Mouse (Mus musculus) cerebellum, adult 8-10 months (tissue): ENCODE measurements around the gene Olfr1366.
A peak's percentile ranks its signal among the peaks of the same experiment; 100 is the strongest.
"Not testable (repeated sequence)": the region's sequence is repeated elsewhere in the genome, so short reads cannot be mapped to it uniquely, and the experiment has no call there.

Experiments
- DNase-seq: peaks from one replicate; pipeline ENCODE4 v3.0.0; 2022

Olfr1366 gene

DNA sequence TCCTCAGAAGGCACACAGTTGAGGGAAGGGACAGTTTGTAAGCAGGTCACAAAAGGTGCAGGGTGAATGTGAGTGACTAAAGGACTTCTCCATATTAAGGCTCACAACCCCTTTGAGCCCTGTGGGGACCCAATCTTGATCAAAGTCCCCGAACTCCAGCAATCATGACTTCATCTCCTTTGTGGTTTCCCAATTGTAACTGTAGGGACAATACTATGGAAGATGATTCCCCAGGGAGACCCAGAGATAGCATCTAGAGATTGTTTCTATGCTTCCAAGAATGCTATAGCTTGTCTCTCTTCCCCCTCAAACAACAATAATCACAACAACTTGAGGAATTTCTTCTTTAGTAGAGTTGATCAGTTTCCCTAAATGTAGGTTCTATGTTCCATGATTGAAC, at the start of gene Olfr1366:
Gene Olfr1366, minus strand, starts transcription at position 101 of the 400 bp plus-strand sequence.
- no peak for DNase-seq

DNA sequence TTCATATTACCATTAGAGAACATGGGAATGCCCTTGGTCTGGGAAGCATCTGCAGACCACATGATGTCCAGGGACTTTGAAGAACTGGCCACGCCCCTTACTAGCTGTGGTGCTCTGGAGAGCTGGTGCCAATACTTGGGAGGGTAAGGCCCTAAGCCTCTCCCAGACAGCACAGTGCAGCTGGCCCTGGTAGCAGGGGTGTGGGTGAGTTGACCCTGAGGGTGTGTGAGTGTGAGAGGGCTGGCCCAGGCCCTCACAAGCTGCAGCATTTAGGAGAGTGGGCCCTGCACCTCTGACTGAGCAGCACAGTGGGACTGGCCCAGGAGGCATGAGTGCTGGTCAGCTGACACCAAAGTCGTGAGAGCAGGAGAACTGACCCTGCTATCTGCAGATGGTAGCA, 49.0 kb upstream of the Olfr1366 start:
- no peak for DNase-seq

DNA sequence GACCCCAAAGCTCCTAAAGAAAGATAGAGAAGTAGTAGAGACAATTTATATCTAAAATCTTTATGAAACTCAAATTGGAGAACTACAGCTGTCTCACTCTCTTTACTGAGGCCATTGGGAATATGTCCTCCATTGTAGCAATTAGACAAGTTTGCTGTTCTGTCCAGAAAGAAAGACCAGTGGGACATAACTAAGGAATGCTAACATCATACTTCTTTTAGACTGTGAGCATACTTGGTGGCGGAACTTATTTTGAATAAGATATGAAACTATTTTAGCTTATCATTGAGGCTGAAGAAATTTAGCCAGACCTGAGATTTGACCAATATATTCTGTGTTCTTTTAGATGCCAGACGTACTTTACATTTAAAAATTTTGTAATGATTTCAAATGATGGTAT, 39.1 kb upstream of the Olfr1366 start, which contains the start of gene Olfr1364:
Gene Olfr1364, minus strand, starts transcription at position 101 of the 400 bp plus-strand sequence.
- DNase-seq, result no peak

DNA sequence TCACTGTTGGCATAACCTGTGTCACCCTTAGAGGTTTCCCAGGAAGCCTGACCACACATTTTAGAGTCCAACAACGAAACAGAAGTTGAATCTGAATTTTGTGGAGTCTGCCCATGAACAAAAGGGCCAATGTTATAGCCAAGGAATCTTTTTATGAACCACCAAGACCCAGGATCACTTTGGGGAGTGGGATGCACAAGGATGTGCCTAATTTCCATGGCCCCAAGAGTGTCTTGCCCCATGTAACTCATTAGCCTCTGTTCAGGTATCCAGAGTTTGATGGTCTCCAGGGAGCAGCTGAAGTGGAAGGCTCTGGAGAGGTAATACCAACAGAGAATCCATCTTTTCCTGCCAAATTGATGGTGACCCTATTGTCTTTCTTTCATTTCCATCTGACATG, 17.2 kb upstream of the Olfr1366 start, which contains the start of gene Olfr1535:
Gene Olfr1535, minus strand, starts transcription at position 101 of the 400 bp plus-strand sequence.
- DNase-seq, result no peak

DNA sequence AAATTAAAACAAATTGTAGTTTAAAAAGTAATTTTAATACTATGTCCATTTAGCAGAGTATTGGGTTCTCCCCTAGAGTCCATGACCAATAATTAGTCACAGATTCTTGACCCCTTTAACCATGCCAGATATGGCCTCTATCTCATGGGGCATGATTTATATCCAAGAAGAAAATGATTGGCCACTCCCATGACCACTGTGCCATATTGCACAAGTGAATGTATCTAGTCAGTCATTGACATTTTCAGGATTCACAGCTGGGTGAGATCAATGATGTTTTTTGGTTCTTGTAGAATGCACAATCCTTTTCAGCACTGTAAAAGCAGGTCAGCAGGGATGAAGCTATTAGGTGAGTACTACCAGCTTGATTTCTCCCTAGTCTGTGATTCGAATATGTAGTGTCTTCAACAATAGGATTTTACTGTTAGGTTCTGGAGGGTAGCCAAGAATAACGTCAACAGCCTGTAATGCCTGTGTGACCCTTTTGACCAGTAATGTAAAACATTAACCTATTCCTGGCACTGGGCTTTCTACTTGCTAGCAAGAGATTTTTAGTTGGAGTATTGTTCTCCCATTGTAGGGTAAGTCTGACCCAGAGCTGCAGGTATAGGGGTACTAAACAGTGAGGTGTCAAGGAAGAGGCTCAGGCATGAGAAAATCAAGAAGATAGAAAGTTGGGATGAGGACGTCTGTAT, 8.0 kb upstream of the Olfr1366 start:
- no peak for DNase-seq

DNA sequence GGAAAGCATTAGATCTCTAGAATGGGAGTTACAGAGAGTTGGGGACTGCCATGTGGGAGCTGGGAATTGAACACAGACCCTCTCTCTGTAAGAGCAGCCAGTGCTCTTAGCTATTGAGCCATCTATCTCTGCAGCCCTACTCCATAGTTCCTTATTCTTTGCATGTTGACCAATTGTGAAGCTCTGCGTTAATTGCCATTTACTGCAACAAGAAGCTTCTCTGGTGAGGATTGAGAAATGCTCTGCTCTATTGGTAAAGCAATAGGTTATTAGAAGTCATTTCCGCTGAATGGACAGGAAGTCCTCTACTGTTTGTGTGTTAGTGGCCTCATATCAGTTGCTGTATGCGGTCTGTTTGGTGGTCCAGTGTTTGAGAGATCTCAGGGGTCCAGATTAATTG, 6.9 kb upstream of the Olfr1366 start:
- DNase-seq, result no peak

DNA sequence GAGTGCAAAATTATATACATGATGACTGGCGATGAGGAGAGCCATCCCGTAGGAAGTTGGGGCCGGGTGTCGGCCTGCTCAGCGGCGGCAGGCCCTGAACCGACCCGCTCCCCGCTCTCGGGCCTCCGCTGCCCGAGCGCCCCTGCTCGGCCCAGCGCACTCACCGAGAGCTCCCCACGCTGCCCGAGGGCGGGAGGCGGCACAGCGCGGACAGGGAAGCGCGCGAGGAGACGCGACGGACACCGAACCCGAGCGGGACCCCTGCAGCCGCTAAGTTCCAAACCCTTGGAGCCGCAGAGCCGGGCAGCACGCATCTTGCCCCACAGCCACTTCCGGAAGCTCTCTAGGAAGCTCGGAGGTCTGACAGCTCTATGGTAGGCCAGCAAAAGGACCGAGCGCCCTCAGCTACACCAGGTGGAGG, 11.8 kb downstream of the Olfr1366 start, which contains the start of gene Zkscan8:
Gene Zkscan8, minus strand, starts transcription at position 340 of the 421 bp plus-strand sequence.
- DNase-seq, result peak; percentile 88

DNA sequence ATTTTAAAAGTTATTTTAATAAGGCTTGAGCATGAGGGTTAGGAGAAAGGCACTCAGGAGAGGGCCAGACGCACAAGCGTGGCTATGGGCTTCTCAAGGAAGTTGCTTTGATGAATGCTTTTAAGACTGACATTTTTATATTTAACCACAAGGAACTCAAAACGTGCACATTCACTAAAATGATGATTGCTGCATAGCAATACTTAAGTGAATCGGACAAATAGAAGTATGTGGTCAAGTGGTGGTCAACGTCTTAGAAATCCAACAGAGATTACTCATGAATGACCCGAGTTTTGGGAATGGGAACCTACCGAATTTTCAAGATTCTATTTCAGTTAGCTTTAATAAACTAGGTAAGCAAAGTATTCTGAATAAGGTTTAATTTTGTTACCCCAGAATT, 12.5 kb downstream of the Olfr1366 start:
- DNase-seq, result no peak

DNA sequence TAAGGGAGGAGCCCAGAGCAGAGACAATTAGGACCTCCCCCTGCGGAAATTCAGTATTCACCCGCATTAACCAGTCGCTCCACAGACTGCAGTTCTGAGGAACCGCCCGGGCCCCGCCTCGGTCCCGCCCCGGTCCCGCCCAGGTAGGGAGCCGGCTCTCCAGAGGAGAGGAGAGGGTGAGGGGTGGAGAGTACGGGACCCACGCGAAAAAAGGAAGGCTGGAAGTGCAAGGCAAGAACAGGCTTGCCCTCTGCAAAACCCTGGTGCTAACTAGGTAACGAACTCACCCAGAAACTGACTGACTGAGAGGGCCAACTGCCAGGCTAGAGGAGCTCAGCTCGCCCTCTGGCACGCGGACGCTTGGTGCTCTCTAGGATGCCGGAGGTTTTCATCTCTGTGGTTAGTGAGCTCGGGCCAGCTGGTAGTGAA, 36.4 kb downstream of the Olfr1366 start:
- peak; percentile 78 for DNase-seq

DNA sequence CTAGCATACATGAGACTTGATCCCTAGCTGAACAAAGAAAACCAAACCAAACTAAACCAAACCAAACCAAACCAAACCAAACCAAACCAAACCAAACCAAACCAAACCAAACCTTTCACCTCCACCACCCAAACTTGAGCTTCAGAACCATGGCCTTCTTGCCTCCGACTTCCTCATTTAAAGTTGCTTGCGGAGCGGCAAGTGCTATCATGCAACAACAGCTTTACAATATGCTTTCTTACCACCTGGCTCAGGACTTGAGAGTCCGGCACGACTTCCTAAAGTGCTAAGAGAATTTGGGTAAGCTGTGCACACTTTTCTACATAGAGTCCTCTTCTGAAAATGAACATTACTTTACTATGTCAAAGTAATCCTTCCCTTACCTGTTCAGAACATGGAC, 40.3 kb downstream of the Olfr1366 start:
- no peak for DNase-seq

DNA sequence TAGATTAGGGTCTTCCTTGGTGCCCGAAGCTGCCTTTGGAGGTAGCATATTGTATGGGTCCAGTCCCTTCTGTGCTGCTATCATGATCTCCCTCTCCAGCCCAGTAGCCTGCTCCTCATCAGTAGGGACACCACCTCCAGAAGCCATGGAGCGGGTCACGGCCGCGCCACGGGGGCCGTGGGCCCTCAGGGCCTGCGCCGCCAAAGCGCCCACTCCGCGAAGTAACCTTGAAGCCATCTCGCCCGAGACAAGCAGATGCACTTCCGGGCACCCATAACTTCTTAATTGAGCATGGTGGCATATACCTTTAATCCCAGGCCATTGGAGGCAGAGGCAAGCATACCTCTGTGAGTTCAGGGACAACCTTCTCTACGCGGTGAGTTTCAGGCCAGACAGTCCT, 41.4 kb downstream of the Olfr1366 start, which contains the start of gene Gm11273:
Gene Gm11273, minus strand, starts transcription at position 237 of the 400 bp plus-strand sequence.
- DNase-seq, result not testable (repeated sequence)

DNA sequence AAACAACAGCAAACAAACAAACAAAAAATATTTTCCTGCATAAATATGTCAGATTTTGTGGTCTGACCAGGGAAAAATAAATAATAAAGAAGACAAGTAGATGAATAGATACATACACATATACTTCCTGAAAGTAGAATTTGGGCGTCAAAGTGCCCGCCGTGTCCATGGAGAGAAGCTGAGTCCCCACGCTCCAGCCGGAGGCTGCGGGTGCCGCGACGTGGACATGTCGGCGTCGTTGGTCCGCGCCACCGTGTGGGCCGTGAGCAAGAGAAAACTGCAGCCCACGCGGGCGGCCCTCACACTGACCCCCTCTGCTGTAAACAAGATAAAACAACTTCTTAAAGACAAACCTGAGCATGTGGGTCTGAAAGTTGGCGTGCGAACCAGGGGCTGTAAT, 47.5 kb downstream of the Olfr1366 start, which contains the start of gene AK157302:
Gene AK157302, plus strand, starts transcription at position 144 of the 400 bp plus-strand sequence.
- DNase-seq, result no peak

DNA sequence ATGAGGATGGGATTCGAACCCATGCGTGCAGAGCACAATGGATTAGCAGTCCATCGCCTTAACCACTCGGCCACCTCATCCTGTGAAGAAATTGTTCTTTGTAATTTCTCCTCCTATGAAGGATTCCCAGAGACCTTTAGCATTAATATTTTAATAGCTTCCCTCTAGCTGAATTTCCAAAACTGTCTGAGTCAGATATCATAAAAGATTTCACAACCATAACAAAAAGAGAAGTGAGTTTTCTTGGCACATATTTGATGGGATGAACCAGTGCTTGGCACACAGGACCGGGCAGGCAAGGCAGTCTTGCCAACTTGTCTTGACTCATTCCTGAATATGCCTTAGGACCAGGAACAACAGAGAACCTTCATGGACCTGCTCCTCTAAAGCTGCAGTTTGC, 49.8 kb downstream of the Olfr1366 start:
- DNase-seq, result no peak

DNA sequence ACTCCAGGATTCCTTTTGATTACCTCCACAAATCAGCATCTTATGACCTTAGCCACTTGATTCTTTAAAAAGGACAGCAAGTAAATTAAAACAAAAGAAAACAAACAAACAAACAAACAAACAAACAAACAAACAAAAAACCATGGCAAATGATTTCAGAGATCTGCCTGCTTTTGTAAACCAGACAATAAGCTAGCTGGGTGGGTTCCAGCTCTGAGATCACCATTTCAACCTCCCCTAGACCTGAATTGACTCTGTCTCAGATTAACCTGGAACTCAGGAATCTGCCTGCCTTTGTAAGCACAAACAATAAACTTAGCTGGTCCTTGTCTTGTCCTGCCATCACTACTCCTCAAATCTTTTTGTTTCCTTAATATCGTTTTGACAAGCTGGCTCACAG, 55.7 kb downstream of the Olfr1366 start:
- DNase-seq, result no peak
